Mouse (Mus musculus): Measurements from ENCODE around the gene Cyren. TPM values are rescaled to one million over a fixed set of nuclear protein-coding genes. Genes with fewer than 3 reads are reported as not detected.

Cyren gene
- 3.0 TPM for polyA plus RNA-seq (2017; shearing (Covaris generic))

GRCm38 (mm10) chr6:34877509-34878321, at the start of gene Cyren:
TSS of gene Cyren (minus strand) at chr6:34878060.

GRCm38 (mm10) chr6:34919956-34920355, 42.1 kb upstream of the Cyren start, which contains the start of gene Stra8:
TSS of gene Stra8 (plus strand) at chr6:34920163.

GRCm38 (mm10) chr6:34910371-34911219, 32.7 kb upstream of the Cyren start, which contains the start of gene Wdr91:
TSS of gene Wdr91 (minus strand) at chr6:34910876.

GRCm38 (mm10) chr6:34862791-34863403, 15.0 kb downstream of the Cyren start, which contains the start of gene Tmem140:
TSS of gene Tmem140 (plus strand) at chr6:34863146.

Other genes with a start within 250 kb of the Cyren start
- 1.8 TPM for gene Agbl3, start 97.6 kb downstream of the Cyren start, polyA plus RNA-seq (2017; shearing (Covaris generic))
- gene Tmem140, start 14.9 kb downstream of the Cyren start, polyA plus RNA-seq (2017; shearing (Covaris generic)) = 6.2 TPM
- gene Wdr91, start 32.8 kb upstream of the Cyren start, polyA plus RNA-seq (2017; shearing (Covaris generic)) = 15.2 TPM
- not detected for gene Stra8, start 42.1 kb upstream of the Cyren start, polyA plus RNA-seq (2017; shearing (Covaris generic))
- 1.1 TPM for gene Slc23a4, start 110.3 kb upstream of the Cyren start, polyA plus RNA-seq (2017; shearing (Covaris generic))

All from effector memory CD4-positive, alpha-beta T cell, adult 7 months (primary cell).